Mouse (Mus musculus): ENCODE results near the gene Cfap300.

Cfap300 gene

DNA sequence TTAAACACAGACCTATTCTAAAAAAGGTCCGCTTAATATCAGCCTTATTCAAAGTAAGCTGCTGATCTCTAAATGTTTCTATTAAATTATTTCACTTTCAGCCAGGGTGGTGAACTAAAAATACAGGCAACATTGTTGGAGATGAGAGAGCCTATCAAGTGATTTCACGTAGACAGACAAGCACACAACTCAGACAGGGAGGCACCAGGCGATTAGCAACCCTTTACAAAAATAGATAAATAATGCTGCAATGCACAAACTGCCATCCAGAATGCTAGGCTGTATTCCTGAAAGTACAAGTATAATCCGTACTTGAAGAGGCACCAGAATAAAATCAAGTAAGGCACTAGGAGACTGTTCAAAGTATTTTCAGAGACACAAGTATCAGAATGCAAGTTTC is 58.3 kb downstream of the Cfap300 start:
- DNase-seq (ENCODE audit: low read depth, low spot score), result no peak

DNA sequence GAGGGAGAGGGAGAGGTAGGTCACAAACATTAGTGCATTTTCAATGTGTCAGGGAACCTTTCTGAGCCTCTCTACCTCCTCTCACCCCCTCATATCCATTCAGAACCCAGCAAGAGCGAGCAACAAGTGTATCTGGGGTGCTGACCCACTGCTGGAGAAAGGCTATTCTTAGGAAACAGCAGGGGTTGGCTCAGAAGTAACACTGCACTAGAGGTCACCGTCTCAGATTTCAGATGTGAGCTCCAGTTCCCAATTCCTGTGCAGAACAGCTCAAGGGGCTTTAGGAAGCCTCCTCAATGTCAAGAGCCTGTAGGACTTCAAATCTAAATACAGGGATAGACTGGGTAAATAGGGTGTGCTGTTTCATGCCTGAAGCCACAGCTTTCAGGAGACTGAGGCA is 59.0 kb downstream of the Cfap300 start:
- no peak for DNase-seq (ENCODE audit: low read depth, low spot score)

DNA sequence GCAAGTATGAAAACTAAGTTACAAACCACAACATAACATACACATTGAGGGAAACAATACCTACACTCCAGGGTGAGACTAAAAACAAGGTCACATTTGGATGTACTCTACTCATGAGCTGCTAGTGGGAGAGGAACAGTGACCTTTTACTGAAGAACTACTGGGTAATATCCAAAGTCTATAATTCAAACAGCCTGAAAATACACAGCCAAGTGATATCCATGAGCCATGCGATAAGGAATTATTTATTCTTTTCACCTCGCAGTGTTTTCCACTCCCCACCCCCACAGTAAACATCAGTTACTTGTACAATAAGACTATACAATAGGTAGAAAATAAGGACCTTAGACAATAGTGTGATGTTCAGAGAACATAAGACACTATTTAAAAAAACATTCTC is 62.5 kb downstream of the Cfap300 start:
- DNase-seq (ENCODE audit: low read depth, low spot score), result no peak

DNA sequence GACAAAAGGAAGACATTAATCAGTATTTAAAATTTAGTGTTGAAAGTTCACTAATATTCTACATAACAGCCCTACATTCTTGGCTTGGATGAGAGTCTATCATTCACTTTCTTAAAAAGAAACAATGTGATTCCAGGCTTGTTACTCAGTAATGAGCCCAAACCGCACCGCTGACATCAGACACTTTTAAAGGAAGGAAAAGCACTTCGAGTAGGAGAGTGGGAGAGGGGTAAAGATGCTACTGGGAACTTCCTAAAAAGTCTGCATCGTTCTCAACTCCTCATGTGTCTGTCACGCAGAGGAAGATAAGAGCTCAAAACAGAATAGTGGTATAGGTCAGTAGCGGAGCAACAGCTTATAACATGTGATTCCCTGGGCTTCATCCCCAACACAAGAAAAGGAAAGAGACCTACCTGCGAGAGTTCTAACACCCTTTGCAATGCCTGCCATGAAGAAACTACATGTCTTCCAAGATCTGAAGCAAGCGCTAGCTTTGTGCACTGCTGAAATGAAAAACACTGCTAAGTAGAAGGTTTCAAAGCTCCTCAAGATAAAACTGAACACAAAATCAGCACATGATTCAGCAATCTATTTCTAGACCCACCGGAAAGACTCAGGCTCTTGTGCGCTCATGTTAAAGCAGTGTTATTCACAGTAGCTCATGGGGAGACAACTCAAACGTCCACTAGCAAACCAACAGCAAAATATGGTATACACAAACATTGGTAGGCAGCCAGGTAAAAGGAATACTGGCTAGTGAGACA is 63.3 kb downstream of the Cfap300 start:
- peak; percentile 45 for DNase-seq (ENCODE audit: low read depth, low spot score)

DNA sequence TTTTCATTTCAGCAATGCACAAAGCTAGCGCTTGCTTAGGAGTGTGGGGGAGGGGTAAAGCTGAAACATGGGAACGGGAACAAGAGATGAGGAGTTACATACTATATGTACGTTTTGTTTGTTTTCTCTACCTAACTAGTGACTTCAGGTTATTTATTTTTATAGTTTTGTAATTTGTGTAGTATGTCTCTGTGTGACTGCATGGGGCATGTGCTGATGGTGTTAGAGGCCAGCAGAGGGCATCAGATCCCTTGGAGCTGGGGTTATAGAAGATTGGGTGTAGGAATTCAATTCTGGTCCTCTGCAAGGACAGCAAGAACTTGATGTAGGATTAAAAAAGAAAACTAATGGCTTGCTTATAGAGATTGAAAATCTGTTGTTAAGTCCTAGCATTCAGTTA is 64.1 kb downstream of the Cfap300 start:
- no peak for DNase-seq (ENCODE audit: low read depth, low spot score)

DNA sequence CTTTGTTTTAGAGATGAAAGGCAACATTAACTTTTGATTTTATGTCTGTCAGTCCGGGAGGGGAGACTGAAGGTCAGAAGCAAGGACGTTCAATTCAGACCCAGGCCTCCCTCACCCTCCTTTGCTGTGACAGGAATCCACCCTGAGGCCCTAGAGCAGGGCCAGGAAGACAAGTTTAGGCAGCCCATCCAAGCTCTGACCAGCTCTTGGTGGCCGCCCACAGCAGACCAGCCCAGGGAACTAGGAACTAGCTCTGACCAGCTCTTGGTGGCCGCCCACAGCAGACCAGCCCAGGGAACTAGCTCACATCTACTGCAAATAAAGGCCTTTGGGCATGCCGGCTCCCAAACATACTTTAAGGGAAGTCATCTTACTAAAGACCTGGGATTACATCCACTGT is 65.0 kb downstream of the Cfap300 start:
- no peak for DNase-seq (ENCODE audit: low read depth, low spot score)

DNA sequence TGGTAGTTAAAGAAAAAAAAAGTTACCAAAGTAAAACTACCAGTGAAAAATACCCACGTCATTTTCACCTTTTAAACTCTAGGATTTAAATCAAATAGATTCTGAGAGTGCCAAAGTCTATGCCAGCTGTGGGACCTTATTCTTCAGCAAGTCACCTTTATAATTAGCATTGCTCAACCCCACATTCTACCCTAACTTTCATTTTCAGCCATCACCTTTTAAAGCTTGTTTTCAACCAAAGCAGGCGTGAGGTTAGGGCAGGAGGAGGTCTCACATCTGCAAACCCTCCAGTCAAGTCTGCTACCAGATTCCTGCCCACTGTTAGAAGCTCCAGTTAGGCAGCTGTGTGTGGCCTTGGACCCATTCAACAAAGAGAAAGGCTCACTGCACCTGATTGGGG is 70.6 kb downstream of the Cfap300 start:
- no peak for DNase-seq (ENCODE audit: low read depth, low spot score)

Data from brain, adult 2 months (tissue).